Mouse (Mus musculus) intestine, embryonic 14.5 days (tissue): Measurements from ENCODE around the gene Ptprq. TPM values are rescaled to one million over a fixed set of nuclear protein-coding genes. Genes with fewer than 3 reads are reported as not detected.
A peak's percentile ranks its signal among the peaks of the same experiment; 100 is the strongest.

Experiments
- ATAC-seq: fragments of 200-750 bp; cut with Nextera tagmentation; replicated peaks from 2 replicates; pipeline ENCODE4 v1.8.0; 2017; ENCODE audit warnings: low read depth, moderate number of reproducible peaks, moderate TSS enrichment, moderate library complexity; ENCODE audit not compliant: low FRiP score, low TSS enrichment
- DNase-seq: peaks from one replicate; pipeline ENCODE4 v3.0.0-alpha.2; 2018; ENCODE audit warnings: low spot score
- H3K27ac ChIP-seq: fragments of 300-500 bp; sonication (generic); 2 replicates; pipeline ENCODE4 v1.5.1; 2014; ENCODE audit warnings: low read depth, mild to moderate bottlenecking, control low read depth
- H3K27me3 ChIP-seq: fragments of 300-500 bp; sonication (generic); replicated peaks from 2 replicates; pipeline ENCODE4 v1.6.1; 2014; ENCODE audit warnings: low read length, control low read depth; ENCODE audit not compliant: control insufficient read depth, insufficient read depth
- H3K36me3 ChIP-seq: fragments of 300-500 bp; sonication (generic); 2 replicates; pipeline ENCODE4 v1.6.1; 2014; ENCODE audit warnings: low read length, control low read depth; ENCODE audit not compliant: control insufficient read depth, insufficient read depth
- H3K4me1 ChIP-seq: fragments of 300-500 bp; sonication (generic); replicated peaks from 2 replicates; pipeline ENCODE4 v1.6.1; 2014; ENCODE audit warnings: low read length, control low read depth, mixed read lengths; ENCODE audit not compliant: control insufficient read depth, insufficient read depth
- H3K4me2 ChIP-seq: fragments of 300-500 bp; sonication (generic); 2 replicates; pipeline ENCODE4 v1.6.1; 2014; ENCODE audit warnings: low read length
- H3K4me3 ChIP-seq: fragments of 300-500 bp; sonication (generic); 2 replicates; pipeline ENCODE4 v1.5.1; 2014; ENCODE audit warnings: low read depth, low read length, control low read depth, mixed read lengths
- H3K9ac ChIP-seq: fragments of 300-500 bp; sonication (generic); 2 replicates; pipeline ENCODE4 v1.6.1; 2014; ENCODE audit warnings: mild to moderate bottlenecking, low read length
- H3K9me3 ChIP-seq: fragments of 300-500 bp; sonication (generic); 2 replicates; pipeline ENCODE4 v1.6.1; 2016; ENCODE audit warnings: low read length, control low read depth; ENCODE audit not compliant: control insufficient read depth
- WGBS: fragments of 180-500 bp; shearing (Covaris S2); extraction: QIAGEN DNeasy Blood & Tissue Kit; methylation state at CpG from one replicate; pipeline ENCODE4 v1.1.7; 2014; 5-methylcytosine and 5-hydroxymethylcytosine counted together
- polyA plus RNA-seq: library from polyadenylated mRNA; unstranded; fragments of >200 nt; fragmentation: Nextera tagmentation; extraction: Ambion mirVana; gene quantifications from 2 replicates; pipeline ENCODE4 v1.2.1, GENCODE M21; 2014

The Ptprq gene
- polyA plus RNA-seq, 1 experiment from 2014 or later: not detected

GRCm38 (mm10) chr10:107668374-107669094 lies 51.3 kb downstream of the Ptprq start:
- 67% methylated on average over 4 of the region's 4 CpGs for WGBS
- Histone ChIP-seq H3K4me3 (no peak overlapping the region), H3K4me2 (no peak overlapping the region), H3K9me3 (no peaks in the 10 kb centered on the region), H3K36me3 (no peaks in the 10 kb centered on the region), H3K4me1 (no peaks in the 10 kb centered on the region), H3K9ac (no peak overlapping the region), H3K27me3 (no peaks in the 10 kb centered on the region), H3K27ac (no peak overlapping the region)
- DNase-seq (no peak), ATAC-seq (no peak)

GRCm38 (mm10) chr10:107662372-107663065 lies 57.3 kb downstream of the Ptprq start:
- DNase-seq (no peak), ATAC-seq (peak; percentile 76; the same call in 1 of the 2 replicates)
- Histone ChIP-seq H3K4me2 (no peak overlapping the region), H3K4me3 (no peak overlapping the region), H3K27ac (no peak overlapping the region), H3K36me3 (no peaks in the 10 kb centered on the region), H3K9ac (no peak overlapping the region), H3K4me1 (no peaks in the 10 kb centered on the region), H3K27me3 (no peaks in the 10 kb centered on the region), H3K9me3 (0 out of 2 replicates have a peak, but pooled peaks cover 3% of the 10 kb centered on the region)
- 38% methylated on average over 5 of the region's 5 CpGs for WGBS

- no peaks in the 10 kb centered on the region for H3K36me3 ChIP-seq
- no peak for DNase-seq
- H3K9me3 ChIP-seq: 0 out of 2 replicates have a peak, but pooled peaks cover 3% of the 10 kb centered on the region
- ATAC-seq: no peak
- 70% methylated on average over 3 of the region's 3 CpGs for WGBS
- H3K4me3 ChIP-seq: no peak overlapping the region
- no peaks in the 10 kb centered on the region for H3K4me1 ChIP-seq
- no peaks in the 10 kb centered on the region for H3K27me3 ChIP-seq
- H3K27ac ChIP-seq: no peak overlapping the region
- H3K4me2 ChIP-seq: no peak overlapping the region
- H3K9ac ChIP-seq: no peak overlapping the region
These were observed 57.9 kb downstream of the Ptprq start for GRCm38 (mm10) chr10:107661970-107662369.

- ATAC-seq: no peak
- H3K9ac ChIP-seq: no peak overlapping the region
- no peaks in the 10 kb centered on the region for H3K4me1 ChIP-seq
- no peaks in the 10 kb centered on the region for H3K36me3 ChIP-seq
- H3K4me3 ChIP-seq: no peak overlapping the region
- 88% methylated on average over 2 of the region's 2 CpGs for WGBS
- no peak overlapping the region for H3K27ac ChIP-seq
- no peak overlapping the region for H3K4me2 ChIP-seq
- DNase-seq: no peak
- 0 out of 2 replicates have a peak, but pooled peaks cover 3% of the 10 kb centered on the region for H3K9me3 ChIP-seq
- no peaks in the 10 kb centered on the region for H3K27me3 ChIP-seq
These were observed 60.7 kb downstream of the Ptprq start for GRCm38 (mm10) chr10:107659141-107659540.

- no peaks in the 10 kb centered on the region for H3K4me1 ChIP-seq
- ATAC-seq (no peak), DNase-seq (no peak)
- no peak overlapping the region for H3K4me3 ChIP-seq
- H3K9ac ChIP-seq: no peak overlapping the region
- no peaks in the 10 kb centered on the region for H3K9me3 ChIP-seq
- no peak overlapping the region for H3K27ac ChIP-seq
- H3K4me2 ChIP-seq: no peak overlapping the region
- WGBS: 83% methylated on average over 2 of the region's 2 CpGs
- no peaks in the 10 kb centered on the region for H3K27me3 ChIP-seq
- no peaks in the 10 kb centered on the region for H3K36me3 ChIP-seq
These were observed 70.2 kb downstream of the Ptprq start for GRCm38 (mm10) chr10:107649687-107650086.

GRCm38 (mm10) chr10:107628104-107628503 lies 91.7 kb downstream of the Ptprq start:
- WGBS: 49% methylated on average over 3 of the region's 3 CpGs
- Histone ChIP-seq H3K27ac (no peak overlapping the region), H3K36me3 (no peaks in the 10 kb centered on the region), H3K27me3 (no peaks in the 10 kb centered on the region), H3K9me3 (no peaks in the 10 kb centered on the region), H3K9ac (no peak overlapping the region), H3K4me1 (no peaks in the 10 kb centered on the region), H3K4me3 (no peak overlapping the region), H3K4me2 (no peak overlapping the region)
- ATAC-seq (no peak), DNase-seq (no peak)

GRCm38 (mm10) chr10:107626648-107627047 lies 93.2 kb downstream of the Ptprq start:
- ATAC-seq (no peak), DNase-seq (no peak)
- no peaks in the 10 kb centered on the region for H3K4me1 ChIP-seq
- WGBS: 64% methylated on average over 1 of the region's 1 CpGs
- no peak overlapping the region for H3K9ac ChIP-seq
- no peak overlapping the region for H3K4me2 ChIP-seq
- H3K27ac ChIP-seq: no peak overlapping the region
- no peaks in the 10 kb centered on the region for H3K27me3 ChIP-seq
- no peak overlapping the region for H3K4me3 ChIP-seq
- no peaks in the 10 kb centered on the region for H3K9me3 ChIP-seq
- H3K36me3 ChIP-seq: no peaks in the 10 kb centered on the region

- no peaks in the 10 kb centered on the region for H3K9me3 ChIP-seq
- H3K27me3 ChIP-seq: no peaks in the 10 kb centered on the region
- 58% methylated on average over 4 of the region's 4 CpGs for WGBS
- no peak overlapping the region for H3K4me2 ChIP-seq
- H3K9ac ChIP-seq: no peak overlapping the region
- H3K4me1 ChIP-seq: no peaks in the 10 kb centered on the region
- no peak for DNase-seq
- H3K4me3 ChIP-seq: no peak overlapping the region
- H3K36me3 ChIP-seq: no peaks in the 10 kb centered on the region
- no peak overlapping the region for H3K27ac ChIP-seq
- ATAC-seq: no peak
These were observed 95.6 kb downstream of the Ptprq start for GRCm38 (mm10) chr10:107624211-107624610.
